Mouse (Mus musculus): ENCODE results near the gene Ccdc77. TPM values are rescaled to one million over a fixed set of nuclear protein-coding genes. Genes with fewer than 3 reads are reported as not detected.
"Not testable (repeated sequence)": the region's sequence is repeated elsewhere in the genome, so short reads cannot be mapped to it uniquely, and the experiment has no call there.

The Ccdc77 gene
- total RNA-seq, 2 experiments from 2014 or later = 9.1 to 11.0 TPM

DNA sequence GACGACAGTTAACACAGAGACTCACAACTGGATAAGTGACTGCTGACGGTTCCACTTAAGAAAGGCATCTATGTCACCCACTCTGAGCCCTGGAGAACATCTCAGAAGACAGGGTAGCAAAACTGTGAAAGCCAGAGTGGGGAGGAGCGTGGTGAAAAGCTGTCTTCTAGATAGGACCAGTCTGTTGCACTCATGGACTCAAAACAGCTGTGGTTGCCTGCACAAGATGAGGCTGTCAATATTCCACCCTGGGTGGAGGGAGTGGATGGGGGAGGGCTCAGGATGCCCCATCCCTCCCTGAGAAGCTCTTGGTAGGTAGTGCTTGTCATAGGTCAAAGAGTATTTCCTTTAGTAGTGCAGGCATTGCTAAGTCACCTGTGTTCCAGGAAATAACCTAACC, 54.4 kb downstream of the Ccdc77 start:
- DNase-seq = no peak

- DNase-seq = no peak
Observed at GRCm38 (mm10) chr6:120309338-120309737, 54.8 kb downstream of the Ccdc77 start.

DNA sequence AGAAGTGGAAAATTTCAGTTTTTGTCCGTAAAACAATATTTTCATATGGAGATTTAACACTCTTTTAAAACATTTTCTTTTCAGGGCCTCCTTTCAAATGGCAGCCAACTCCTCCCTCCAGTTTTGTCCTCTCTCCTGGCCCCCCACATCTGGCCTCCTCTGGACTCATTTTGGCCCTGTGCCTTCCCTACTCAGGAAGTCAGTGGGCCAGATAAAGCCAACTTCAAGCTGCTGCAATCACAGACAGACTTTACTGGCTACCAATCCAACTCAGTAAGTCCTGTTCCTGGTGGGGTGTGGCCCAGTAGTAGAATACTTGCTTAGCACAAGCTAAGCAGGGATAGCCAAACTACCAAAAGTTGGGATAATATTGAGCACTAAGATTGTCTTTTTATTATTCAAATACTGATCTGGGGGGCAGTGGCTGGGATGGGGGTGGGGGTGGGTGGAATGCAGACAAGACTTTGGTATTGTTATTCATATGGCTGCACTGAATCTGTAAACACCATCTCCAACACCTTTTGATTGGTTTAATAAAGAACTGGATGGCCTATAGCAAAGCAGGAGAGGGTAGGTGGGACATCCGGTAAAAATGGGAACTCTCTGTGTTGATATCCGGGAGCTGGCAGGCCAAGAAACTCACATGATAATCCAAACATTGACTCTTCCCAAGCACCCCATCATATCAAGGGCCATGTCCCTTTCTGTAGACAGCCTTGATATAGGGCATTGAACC, 57.1 kb downstream of the Ccdc77 start:
- DNase-seq = no peak

DNA sequence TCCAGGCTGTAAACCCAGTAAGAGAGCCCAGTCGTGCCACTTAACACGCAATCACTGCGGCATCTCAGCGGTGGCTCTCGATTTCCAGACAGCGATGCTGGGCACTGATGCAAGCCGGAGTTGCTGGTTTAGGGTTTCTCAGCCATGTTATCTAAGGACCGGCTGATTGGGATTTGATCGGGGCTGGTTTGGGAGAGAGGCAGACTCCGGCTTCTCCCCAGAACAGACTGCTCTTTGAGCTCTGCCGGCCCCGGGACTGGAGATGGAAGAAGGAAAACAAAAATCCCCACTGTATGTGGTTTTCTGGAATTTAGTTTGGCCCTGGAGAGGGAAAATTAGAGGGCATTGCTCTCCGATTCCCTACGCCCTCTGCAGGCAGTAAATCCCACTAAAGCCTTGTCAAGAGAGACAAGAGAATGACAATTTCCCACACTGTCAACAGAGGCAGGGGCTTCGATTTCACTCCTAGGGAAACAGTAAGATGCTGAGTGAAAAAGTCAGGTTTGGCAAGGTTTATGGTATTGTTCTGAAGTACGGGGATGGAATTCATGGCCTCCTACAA, 61.3 kb downstream of the Ccdc77 start:
- DNase-seq = no peak

DNA sequence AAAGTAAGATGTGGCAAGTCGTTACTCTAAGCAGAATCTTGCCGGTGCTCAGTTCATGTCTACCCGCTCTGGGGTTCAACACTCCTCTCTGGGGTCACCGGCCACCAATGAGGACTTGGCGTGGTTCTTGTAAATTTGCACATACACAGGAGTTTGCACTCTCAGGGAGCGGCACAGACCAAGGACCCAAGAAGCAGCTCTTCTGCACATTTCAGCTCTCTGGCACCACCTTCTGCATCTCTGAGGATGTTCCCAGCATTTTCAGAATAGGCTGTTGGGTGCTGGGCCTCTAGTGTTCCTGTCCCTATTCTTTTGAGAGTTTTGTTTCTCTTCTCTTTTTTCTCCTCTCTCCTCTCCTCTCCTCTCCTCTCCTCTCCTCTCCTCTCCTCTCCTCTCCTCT, 63.0 kb downstream of the Ccdc77 start:
- peak; percentile 55 for DNase-seq

GRCm38 (mm10) chr6:120296589-120296988, 67.6 kb downstream of the Ccdc77 start:
- not testable (repeated sequence) for DNase-seq

- DNase-seq = no peak
Observed at GRCm38 (mm10) chr6:120294785-120295133, 69.4 kb downstream of the Ccdc77 start.

DNA sequence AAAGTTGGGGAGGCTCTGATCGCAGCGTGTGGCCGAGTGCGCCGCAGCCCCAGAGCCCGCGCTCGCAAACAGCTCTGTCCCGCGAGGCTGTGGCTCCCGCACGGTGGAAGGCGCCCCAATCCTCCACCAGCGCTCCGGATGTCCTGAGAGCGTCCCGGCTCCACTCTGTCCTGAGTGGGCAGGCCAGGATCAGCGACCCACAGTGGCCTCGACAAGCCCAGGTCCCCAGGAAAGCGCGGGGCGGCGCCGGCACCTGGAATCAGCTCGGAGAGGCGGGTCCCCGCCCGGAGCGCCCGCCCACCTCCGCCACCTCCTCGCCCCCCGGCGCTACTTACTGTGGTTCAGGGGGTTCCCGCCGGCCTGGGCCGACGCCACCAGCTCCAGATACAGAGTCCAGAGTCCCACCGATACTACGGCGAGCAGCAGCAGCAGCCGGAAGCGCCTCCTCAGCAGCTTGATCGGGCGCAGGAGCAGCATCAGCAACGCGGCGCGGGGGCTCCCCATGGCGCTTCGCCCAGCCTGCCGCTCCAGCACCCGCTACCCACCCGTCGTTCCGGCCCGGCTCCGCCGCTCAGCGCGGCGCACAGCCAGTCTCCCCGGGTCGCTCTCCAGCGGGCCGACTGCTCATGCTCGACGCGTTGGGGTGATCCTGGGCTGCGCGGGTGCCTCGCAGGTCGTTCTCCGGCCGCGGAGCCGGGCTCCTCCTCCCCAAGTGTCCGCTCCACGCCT, 70.0 kb downstream of the Ccdc77 start, which contains the start of the genes D330020A13Rik and B4galnt3:
Gene D330020A13Rik, plus strand, starts transcription at position 309 of the 729 bp plus-strand sequence.
Gene B4galnt3, minus strand, starts transcription at position 504 of the 729 bp plus-strand sequence.
- peak; percentile 59 for DNase-seq

GRCm38 (mm10) chr6:120291396-120292009, 72.7 kb downstream of the Ccdc77 start:
- DNase-seq = no peak

GRCm38 (mm10) chr6:120289430-120289829, 74.7 kb downstream of the Ccdc77 start:
- DNase-seq = no peak

- no peak for DNase-seq
Observed at GRCm38 (mm10) chr6:120288541-120288940, 75.6 kb downstream of the Ccdc77 start.

- no peak for DNase-seq
Observed at GRCm38 (mm10) chr6:120287279-120287678, 76.9 kb downstream of the Ccdc77 start.

DNA sequence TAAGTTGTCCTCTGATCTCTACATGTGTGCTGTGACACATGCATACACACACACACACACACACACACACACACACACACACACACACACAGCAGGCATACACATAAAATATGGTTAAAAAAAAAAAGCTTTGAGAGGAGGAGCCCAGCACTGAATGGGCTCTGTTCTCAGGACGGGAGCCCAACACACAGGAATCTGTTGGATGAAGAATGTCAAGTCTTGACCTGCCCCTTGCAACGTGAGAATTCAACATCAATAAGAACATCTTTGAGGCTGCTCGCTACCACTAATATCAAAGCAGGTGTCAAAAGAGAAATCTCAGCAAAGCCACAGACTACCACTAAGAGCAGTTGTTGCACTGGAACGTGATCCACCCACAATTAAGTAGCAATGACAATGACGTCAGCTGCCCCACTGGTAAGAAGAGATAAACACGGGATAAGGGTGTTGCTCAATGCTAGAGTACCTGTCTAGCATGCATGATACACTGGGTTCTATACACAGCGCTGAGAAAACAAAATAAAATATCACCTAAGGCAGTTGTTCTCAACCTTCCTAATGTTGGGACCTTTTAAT, 87.2 kb downstream of the Ccdc77 start:
- no peak for DNase-seq

DNA sequence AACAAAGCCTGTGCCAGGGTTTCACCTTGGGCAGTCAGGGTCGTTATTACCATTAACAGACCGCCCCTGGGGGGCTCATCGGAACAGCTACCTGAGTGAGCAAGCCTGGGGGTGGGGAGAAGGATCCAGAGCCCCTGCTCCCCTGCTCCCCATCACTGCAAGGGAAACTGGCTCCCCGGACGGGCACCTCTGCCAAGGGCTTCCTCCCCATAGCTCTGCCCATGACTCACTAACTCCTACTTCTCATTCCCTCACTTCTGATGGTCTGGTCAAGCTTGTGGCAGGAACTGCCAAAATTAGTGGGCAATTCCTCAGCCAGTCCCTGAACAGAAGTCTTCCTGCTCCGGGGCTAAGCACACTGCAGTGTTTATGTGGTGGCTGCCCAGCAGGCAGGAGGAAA, 88.9 kb downstream of the Ccdc77 start:
- peak; percentile 41 for DNase-seq

DNA sequence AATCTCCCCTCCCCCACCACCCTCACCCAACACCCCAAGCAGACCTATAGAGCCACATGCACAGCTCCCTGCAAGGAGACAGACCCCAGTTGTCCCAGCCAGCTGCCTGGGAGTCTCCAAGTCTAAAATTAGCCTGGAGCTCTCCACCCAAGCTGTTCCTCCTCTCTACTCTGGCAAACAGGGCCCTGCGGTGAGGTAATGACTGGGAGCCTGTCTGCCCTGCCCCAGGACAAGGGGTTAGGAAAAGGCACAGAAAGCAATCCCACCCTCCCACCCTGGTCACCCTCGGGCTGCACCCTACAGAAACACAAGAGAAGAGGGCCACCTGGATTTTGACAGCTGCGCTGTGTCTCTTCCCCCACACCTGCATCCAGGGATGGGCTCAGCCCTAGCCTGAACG, 89.3 kb downstream of the Ccdc77 start:
- DNase-seq = no peak

Other genes with a start within 250 kb of the Ccdc77 start
- under 1 TPM; 0.24 to 0.27 TPM for gene D330020A13Rik, start 70.0 kb downstream of the Ccdc77 start, total RNA-seq (2021)
- 1 to 10 TPM; 3.7 to 4.6 TPM for gene B4galnt3, start 69.8 kb downstream of the Ccdc77 start, total RNA-seq (2021)
- 10 to 100 TPM; 47.6 to 61.9 TPM for gene Kdm5a, start 250 bp downstream of the Ccdc77 start, total RNA-seq (2021)
- 10 to 100 TPM in 1 of 2 experiments, 1 to 10 TPM in 1; 9.6 to 11.3 TPM for gene Il17ra, start 98.9 kb upstream of the Ccdc77 start, total RNA-seq (2021)
- gene Tmem121b, start 129.4 kb upstream of the Ccdc77 start, total RNA-seq (2021) = under 1 TPM; 0.12 to 0.15 TPM
- 10 to 100 TPM; 24.9 to 34.0 TPM for gene Hdhd5, start 166.9 kb upstream of the Ccdc77 start, total RNA-seq (2021)